Mouse (Mus musculus) liver, postnatal 0 days (tissue): ENCODE data around the gene Epha4.

Source experiments
- CTCF ChIP-seq: sonication (generic); IDR thresholded peaks from 2 replicates; pipeline ENCODE4 v1.5.1; 2016; ENCODE audit warnings: antibody characterized with exemption, low read depth
- EP300 ChIP-seq: IDR thresholded peaks from 2 replicates; pipeline ENCODE4 v1.6.1; 2016; ENCODE audit warnings: antibody characterized with exemption, low read depth, mild to moderate bottlenecking

- TF ChIP-seq CTCF, result no peak
- TF ChIP-seq EP300, result no peak
These were observed 39.0 kb downstream of the Epha4 start for GRCm38 (mm10) chr1:77475808-77476413.
